Mouse (Mus musculus): ENCODE results near the gene Ctbp1. TPM values are rescaled to one million over a fixed set of nuclear protein-coding genes. Genes with fewer than 3 reads are reported as not detected.

The Ctbp1 gene
- polyA plus RNA-seq, 1 experiment = 349 TPM

DNA sequence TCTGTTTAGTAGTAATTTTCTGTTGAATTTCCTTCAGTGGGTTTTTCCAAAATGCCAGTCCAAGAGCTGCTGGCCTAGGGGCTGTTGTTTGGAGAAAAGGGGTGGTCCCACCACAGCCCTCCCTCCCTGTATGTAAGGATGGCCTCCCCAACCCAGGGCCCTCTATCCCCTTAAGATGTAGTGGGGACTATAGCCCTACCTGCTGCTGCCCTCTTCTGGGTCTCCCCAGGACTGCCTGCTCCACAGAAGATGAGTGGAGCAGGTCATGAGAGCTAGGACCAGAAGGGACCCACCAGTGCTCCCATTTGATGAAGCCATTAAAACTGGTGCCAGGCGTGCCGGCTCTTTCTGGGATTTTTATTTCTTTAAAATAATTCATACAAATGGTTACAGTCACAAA is 27.4 kb downstream of the Ctbp1 start:
- 93% methylated on average over 2 of the region's 2 CpGs for WGBS
- no peak for DNase-seq (ENCODE audit: low read depth, low spot score)

DNA sequence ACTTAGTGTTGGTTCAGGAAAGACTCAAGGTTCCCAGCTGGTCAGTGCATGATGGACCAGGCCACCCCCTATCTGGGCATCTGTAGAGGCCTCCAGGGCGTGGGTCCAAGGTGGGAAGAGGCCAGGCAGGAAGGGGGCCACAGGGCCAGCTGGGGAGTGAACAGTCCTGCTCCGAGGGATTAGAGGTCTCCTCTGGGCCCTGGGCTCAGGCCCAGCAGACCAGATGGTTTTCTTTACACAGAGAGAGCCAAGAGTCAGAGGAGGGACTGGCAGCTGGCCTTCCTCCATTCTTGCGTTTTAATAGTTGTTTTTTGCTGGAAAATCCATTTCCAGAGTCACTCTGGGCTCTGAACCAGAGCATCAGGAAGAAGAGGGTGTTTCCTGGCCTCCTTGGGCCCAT is 29.1 kb downstream of the Ctbp1 start:
- 51% methylated on average over 3 of the region's 3 CpGs for WGBS
- DNase-seq (ENCODE audit: low read depth, low spot score) = peak; percentile 14

DNA sequence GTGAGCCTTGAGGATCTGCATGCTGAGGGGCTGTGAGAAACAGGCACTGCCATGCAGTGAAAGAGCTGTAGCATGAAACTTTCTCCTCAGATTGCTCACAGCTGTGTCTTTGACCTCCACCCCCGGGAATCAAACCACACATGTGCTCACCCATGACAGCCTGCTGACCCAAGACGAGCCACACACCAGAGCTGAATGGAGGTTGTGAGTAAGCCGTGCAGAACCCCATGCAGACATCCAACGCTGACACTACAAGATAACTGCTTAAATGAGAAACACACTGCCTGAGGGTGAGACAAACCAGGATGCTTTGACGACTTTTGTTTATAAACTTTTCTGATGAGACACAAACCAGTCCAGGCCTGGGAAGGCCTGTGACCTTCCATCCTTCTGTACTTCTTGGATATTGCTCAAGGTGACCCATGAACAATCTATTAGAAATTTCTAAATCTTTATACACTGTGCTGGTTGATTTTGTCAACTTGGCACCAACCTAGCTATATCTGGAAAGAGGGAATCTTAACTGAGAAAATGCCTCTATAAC is 30.3 kb downstream of the Ctbp1 start:
- DNase-seq (ENCODE audit: low read depth, low spot score) = no peak
- WGBS = 74% methylated on average over 5 of the region's 5 CpGs

DNA sequence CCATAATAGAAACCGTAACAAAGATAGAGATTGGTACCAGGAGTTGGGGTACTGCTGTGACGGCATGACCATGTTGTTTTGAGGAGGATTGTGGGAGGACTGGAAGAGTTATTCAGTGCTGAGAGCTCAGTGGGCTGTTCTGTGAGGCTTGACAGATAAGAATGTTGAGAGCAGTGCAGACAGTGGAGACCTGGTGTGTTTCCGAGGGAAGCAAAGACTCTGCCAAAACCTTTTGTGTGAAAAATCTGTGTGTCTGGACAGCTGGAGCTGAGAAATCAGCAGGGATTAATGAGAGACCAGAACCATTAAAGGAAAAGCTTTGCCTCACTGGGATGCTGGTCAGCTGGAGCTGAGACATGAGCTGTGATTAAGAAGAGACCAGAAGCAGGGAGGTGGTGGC is 34.9 kb downstream of the Ctbp1 start:
- 71% methylated on average over 3 of the region's 3 CpGs for WGBS
- no peak for DNase-seq (ENCODE audit: low read depth, low spot score)

DNA sequence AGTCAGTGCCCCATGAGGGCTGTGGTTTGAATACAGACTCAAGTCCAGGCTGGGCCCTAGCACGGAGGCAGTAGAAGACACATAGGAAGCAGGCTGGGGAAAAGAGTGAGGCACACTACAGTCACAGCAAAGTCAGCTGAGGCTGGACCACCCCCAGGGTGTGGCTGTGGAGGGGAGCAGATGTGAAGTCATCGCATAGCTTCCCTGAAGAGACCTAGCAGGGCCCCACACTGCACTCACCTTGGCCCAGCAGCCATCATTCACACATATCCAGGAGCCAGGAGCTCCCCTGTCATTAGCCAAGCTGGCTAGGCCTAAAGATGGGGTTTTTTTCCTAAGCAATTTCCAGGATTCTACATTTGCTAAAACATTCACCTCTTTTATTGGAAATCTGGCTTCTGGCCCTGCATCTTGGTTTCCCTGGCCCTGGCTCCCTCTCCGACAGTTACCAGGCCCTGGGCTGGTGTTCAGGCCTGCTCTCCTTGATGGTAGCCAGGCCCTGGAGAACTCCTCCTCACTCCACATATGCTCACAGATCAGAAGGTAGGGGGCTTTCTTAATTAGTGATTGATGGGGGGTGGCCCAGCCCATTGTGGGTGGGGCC is 35.6 kb downstream of the Ctbp1 start:
- DNase-seq (ENCODE audit: low read depth, low spot score) = no peak
- WGBS = 69% methylated on average over 3 of the region's 3 CpGs

DNA sequence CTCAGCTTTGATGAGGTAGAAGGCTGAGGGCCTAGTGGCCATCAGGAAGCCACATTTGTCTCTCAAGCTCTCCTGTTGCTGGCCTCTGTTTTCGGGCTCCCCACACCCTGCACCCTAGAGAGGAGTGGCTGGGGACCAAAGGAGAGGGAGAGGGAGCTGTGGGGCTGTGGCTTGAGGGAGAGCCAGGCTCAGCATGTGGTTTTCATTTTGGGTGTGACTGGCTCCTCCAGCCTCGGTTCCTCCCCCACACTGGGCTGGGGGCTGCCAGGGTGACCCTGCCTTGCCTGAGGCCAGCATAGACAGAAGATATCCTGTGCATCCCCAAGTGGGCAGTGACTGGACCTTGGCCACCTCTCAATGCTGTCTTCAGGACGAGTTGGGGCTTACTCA is 36.5 kb downstream of the Ctbp1 start:
- WGBS = 50% methylated on average over 3 of the region's 3 CpGs
- DNase-seq (ENCODE audit: low read depth, low spot score) = no peak

DNA sequence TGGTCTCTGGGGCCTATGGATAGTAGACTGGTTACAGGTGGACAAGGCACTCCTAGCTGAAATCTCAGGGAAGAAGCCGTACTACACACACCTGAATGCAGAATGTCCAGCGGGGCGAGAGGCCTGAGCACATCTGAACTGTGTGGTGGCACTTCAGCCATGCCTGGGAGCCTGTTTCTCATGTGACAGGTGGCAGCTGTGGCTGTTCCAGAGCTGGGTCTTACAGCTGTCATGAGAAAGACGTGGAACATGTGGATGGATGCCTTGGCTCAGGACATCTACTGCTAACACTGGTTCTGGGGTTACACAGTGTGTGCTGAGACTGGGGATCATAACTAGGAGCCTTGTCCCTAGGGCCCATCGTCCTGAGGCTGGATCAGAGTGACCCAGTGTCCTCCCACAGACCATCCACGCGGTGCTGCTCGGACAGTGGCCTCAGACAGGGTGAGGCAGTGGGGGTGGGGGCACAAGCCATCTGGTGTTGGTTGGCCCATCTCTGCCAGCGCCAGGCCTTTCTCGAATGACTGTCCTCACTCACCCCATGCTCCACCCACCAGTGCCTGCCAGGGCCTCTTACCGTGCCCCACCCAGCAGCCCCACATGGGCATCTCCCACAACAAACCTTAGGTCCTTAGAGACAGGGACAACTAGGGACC is 37.1 kb downstream of the Ctbp1 start:
- DNase-seq (ENCODE audit: low read depth, low spot score) = no peak
- WGBS = 78% methylated on average over 11 of the region's 11 CpGs

DNA sequence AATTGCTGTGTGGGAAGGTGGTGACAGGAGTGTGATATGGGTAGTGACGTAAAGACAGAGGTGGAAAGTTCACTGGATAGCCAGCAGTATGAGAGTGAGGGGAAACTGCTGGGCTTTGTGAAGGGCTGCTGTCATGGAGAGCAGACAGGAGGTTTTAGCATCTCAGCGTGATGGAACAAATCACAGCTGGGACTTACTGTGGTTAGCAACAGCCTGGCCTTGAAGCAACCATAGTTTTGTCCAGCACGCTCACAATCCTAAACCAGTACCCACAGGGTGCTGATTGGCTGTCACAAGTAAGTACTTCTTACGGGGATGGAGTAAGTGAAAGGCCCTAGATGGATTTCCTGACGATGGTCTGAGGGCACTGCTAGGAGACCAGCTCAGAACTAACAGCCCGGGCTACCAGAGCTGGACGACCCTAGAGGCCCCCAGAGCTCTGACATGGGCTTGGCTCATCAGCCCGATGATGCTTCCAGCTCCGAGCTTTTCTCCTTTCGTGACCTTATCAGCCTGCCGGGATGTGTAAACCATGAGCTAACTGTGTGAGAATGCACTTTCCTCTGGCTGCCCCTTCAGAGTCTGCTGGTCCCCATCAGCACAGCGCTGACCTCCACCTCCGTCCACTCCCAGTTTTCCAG is 40.3 kb downstream of the Ctbp1 start:
- no peak for DNase-seq (ENCODE audit: low read depth, low spot score)
- WGBS = 31% methylated on average over 13 of the region's 13 CpGs

DNA sequence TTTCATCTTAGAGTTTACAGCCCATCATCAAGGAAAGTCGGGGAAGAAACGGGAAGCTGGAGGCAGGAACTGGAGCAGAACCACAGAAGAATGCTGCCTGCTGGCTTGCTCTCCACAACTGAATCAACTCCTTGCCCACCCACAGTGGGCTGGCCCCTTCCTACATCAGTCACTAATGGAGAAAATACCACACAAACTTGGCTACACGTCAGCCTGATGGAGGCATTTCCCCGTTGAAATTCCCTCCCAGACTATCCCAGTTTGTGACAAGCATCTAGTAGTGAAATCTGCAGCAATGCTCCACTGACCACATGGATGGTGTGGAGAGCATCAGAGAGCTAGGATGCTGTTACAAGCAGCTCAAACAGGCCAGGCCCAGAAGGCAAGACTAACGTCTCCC is 42.0 kb downstream of the Ctbp1 start:
- no peak for DNase-seq (ENCODE audit: low read depth, low spot score)
- 60% methylated on average over 5 of the region's 5 CpGs for WGBS

DNA sequence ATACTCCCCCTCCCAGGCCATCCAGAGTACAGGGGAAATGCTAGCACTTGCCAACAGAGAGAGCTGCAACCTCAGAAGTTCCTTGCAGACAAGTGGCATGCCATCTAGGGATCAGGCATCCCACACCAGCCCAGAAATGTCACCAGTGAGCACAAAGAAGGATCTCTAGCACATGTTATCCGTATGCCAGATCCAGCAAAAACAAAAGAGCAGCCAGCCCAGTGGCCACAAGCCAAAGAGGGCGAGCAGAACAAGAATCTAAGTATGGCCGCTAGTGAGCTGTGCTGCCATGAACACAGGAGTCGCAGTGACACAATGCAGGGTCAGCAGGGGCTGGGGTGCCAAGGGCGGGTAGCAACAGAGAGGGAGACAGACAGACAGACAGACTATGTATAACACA is 44.5 kb downstream of the Ctbp1 start:
- 46% methylated on average over 5 of the region's 5 CpGs for WGBS

DNA sequence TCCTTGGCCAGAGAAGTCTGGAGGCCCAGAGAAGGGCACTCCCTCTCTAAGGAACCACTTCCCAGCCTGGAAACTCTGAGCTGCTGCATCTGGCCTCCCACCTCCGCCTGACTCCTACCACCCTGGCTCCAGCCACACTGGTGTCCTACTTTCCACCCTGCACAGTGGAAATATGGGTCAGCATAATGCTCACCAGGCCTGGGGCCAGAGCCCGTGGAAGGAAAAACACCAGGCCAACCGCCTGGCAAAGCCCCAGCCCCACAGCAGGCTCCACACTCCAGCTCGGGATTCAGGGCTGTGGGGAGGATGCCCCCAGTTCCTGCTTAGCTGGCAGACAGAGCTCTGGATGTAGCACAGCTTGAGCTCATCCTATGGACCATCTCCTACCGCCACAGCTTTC is 46.4 kb downstream of the Ctbp1 start:
- 65% methylated on average over 5 of the region's 5 CpGs for WGBS
- DNase-seq (ENCODE audit: low read depth, low spot score) = no peak

More for the DNA sequence above, 44.5 kb downstream of the Ctbp1 start:
- no peak for DNase-seq (ENCODE audit: low read depth, low spot score)

DNA sequence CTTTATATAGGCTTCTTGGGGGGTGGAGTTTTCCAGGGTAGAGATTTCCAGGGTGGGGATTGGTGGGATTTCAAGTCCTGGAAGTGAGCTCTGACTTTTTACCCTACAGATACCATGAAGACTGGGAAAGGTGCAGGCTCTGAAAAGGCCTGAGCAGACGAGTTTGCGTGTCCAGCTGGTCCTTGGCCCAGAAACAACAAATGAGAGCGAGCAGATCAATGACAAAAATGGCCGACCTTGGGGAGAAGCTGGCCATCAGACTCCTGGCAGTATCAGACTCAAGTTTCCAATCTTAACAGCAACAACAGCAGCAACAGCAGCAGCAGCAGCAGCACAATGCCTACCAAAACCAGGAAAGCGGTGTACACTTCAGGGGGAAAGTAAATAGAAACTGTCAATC is 49.1 kb downstream of the Ctbp1 start:
- 83% methylated on average over 5 of the region's 5 CpGs for WGBS
- DNase-seq (ENCODE audit: low read depth, low spot score) = no peak

DNA sequence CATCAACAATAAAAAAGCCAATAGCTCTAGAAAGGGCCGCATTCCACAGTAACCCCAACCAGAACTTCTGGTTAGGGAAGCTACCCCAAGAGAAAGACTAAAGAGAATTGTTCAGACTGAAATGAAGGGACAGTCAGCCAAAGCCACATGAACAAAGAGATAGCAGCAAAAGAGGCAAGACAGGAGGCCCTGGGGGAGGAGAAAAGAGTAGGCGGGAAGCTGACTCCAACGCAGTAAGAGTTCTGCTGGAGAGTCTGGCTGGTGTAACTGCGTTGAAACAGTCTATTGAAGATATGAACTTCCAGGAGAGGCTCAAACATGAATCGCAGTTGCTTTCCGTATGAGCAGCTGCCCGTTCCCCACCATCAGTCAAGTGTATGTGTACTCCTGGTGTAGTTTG is 50.3 kb downstream of the Ctbp1 start:
- WGBS = 76% methylated on average over 7 of the region's 7 CpGs
- DNase-seq (ENCODE audit: low read depth, low spot score) = no peak

DNA sequence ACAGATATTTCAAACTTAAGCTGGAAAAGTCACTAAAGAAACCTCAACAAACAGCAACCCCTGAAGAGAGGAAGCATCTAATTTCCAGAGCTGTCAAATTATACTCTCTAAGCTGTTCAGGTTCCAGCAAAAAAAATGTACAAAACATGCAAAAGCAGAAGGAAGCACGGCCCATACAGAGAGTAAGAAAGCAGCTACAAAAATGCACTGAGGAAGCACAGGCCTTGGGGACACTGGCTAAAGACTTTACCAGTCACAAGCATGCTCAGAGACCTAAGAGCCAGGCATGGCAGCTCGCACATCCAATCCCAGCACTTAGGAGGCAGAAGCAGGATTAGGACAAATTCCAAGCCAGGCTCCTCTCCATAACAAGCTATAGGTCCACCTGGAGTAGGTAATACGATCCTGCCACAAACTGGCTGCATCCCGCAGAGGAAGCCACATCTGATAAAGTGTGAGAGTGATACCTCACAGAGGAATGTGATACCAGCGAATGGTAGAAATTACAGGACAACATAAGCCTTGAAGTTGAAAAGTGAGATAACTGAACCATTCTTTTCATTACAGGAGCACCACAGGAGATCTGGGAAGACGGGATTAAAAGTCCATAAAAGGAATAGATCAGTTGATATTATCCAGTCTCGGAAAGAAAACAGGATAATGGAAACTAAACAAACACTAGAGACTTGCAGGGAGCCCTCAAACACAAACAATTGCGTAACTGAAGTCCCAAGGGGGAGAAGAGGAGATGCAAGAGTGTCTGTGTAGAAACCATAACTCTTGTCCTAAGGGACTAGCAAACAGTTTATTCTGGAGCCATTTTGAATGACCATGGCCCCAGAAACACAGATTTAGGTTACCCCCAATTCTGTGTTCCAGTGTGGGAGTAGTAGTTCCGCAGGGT is 51.7 kb downstream of the Ctbp1 start:
- DNase-seq (ENCODE audit: low read depth, low spot score) = no peak
- WGBS = 55% methylated on average over 9 of the region's 9 CpGs

DNA sequence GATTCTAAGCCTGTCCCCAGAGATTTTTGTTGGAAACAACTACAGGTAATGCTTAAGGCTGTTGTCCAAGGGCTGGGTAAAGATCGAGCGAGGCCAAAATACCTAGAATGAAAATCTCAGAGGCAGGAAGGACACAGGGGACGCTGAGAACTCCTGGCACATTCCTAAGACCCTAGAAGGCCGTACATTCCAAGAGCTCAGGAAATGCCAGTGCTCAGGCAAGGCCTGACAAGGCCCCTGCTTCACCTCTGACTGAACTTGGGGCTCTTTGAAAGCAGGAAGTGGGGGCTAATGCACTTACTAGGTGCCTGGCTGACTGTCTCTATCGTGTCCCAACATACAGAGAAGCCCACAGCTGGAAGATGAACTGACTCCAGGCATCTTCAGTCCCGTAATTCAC is 52.4 kb downstream of the Ctbp1 start:
- no peak for DNase-seq (ENCODE audit: low read depth, low spot score)
- 66% methylated on average over 6 of the region's 6 CpGs for WGBS

DNA sequence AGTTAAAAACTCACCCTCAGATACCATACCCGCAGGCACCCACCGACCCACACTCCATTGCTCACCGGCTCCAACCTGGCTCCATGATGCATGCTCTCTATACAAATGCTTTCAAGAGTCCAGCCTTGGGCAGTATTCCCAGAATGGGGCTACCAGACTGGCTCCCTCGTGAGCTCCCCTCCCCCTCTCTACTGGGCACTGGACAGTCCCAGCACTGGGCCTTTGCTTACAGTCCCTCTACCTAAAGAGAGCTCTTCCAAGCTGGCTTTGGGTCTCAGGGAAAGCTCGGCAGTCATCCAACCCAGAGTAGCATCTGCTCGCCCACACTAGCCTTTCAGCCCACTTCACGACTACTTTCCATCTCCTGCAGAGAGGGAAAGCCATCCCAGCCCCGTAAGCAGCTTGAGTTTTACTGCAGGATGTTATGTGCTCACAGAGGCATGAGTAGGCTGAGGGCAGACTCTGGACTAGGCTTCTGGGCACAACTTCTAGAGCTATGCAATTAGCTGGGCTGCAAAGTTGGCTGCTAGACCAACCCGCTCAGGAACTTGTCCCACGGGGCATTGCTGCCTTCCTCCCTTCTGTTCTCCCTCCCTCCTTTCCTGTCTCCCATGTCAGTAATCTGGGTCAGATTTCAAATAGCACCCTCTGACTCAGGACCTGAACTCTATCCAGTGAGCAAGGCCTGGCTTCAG is 54.3 kb downstream of the Ctbp1 start:
- 68% methylated on average over 10 of the region's 10 CpGs for WGBS
- no peak for DNase-seq (ENCODE audit: low read depth, low spot score)

DNA sequence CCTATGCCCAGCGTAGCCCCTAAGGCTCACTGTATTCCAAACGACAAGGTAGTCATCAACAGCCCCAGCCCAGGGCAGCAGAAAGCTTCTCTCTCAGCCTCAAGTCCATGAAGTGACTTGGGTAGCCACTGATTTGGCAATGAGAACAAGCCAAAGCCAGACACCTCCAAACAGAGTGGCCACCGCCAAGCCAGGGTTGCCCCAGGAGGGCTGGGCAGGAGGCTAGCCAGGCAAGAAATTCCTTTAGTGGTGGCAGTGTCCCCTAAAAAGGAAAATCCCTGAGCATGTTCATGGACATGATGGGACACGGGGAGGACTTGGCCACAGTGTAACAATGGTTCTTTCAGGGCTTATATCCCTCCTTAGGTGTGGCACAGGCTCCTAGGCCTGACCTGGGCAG is 55.0 kb downstream of the Ctbp1 start:
- no peak for DNase-seq (ENCODE audit: low read depth, low spot score)
- 93% methylated on average over 4 of the region's 4 CpGs for WGBS

DNA sequence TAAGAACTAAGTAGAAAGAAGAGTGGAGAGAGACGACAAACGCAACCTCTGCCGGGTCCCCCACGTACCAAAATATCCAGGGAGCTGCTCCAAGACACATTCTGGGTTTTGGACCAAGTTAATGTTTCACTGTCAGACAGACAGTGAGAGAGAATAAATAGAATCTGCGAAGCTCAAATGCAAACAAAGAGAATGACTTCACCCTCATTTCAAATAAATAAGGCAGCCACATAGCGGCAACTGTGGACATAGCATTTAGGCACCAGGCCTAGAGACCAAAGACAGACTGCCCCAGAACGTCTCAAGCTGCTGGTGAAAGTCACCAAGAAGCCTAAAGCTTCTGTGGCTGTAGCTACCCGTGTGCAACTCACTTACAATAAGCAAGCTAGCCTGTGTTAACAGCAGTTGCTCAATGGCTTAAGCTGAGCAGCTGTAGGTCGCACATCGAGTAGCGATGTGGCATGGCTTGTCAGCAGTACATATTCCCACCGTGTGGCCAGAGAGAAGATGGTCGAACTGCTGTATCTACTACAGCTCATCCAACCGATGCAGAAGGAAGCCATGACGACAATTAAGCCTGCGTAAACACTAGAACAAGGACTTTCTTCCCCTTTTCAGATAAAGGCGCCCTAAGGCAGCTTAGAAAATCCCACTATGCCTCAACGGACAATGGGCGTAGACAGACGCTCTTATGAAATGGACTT is 55.9 kb downstream of the Ctbp1 start:
- WGBS = 40% methylated on average over 20 of the region's 20 CpGs
- DNase-seq (ENCODE audit: low read depth, low spot score) = no peak

DNA sequence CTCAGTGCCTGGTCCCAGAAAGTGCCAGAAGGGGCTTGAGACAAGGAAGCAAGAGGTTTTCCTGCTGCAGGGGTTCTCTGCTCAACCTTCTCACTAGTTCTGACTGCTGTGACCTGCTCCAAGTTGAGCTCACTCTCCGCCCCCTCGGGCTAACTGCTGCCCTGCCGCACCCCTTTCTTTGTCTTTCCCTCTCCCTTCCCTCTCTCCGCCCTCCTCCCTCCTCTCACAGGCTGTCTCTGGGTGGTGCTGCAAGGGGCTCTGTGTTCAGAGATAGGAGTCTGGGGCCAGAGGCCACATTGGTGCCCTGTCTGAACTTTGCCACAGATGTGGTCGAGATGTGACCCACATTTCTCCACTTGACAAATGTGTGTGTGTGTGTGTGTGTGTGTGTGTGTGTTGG is 56.7 kb downstream of the Ctbp1 start, which contains the start of gene Spon2:
Gene Spon2, minus strand, starts transcription at position 375 of the 400 bp plus-strand sequence.
- 9% methylated on average over 5 of the region's 5 CpGs for whole genome bisulfite sequencing
- no peak for DNase-seq (ENCODE audit: low read depth, low spot score)
